Mouse (Mus musculus) MEL-GATA-1-ER (cell line): ENCODE measurements around the gene Apbb1.

ENCODE experiments used
- DNase-seq: peaks from one replicate; pipeline ENCODE4 v3.0.0-alpha.2; 2012; ENCODE audit warnings: low read depth; ENCODE audit errors: extremely low read depth

The Apbb1 gene

GRCm38 (mm10) chr7:105520201-105520600, 61.3 kb downstream of the Apbb1 start:
- DNase-seq, result no peak

DNA sequence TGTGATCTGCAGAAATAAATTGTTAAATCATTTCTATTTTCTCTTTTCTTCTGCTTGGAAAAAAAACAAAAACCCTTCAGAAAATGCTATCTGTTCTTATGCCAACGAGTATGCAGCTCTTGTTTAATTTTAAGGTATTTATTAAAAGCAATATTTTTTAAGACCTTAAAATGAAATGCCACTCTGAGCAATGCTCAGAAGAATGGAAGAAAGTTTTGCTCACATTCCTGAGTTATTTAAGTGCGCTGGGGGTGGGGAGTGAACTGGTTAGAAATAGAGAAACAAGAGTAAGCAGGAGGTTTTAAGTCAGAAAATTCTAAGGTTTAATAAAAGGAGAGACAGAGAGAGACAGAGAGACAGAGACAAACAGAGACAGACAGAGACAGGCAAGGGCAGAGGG, 61.7 kb downstream of the Apbb1 start:
- DNase-seq, result no peak

- DNase-seq, result no peak
These were observed 62.1 kb downstream of the Apbb1 start for GRCm38 (mm10) chr7:105519336-105519735.

GRCm38 (mm10) chr7:105516669-105517360, 64.6 kb downstream of the Apbb1 start:
- DNase-seq, result no peak

- no peak for DNase-seq
These were observed 66.3 kb downstream of the Apbb1 start for GRCm38 (mm10) chr7:105515178-105515577.

DNA sequence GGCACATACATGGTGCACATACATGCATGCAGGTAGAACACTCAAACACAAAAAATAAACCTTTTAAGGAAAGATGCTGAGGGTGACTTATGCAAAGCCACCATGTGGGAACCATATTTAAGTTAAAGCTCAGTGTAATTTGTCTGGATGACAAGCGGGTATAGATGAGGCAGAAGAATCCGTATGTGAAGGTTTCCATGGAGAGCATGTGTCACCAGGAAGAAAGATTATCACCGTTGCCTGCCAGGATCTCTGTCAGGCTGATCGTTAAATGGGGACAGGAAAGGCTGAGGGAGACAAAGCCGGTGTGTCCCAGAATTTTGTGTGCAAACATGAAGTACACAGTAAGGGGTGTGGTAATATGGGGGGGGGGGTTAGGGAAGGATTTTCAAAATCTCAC, 66.9 kb downstream of the Apbb1 start:
- DNase-seq, result no peak

DNA sequence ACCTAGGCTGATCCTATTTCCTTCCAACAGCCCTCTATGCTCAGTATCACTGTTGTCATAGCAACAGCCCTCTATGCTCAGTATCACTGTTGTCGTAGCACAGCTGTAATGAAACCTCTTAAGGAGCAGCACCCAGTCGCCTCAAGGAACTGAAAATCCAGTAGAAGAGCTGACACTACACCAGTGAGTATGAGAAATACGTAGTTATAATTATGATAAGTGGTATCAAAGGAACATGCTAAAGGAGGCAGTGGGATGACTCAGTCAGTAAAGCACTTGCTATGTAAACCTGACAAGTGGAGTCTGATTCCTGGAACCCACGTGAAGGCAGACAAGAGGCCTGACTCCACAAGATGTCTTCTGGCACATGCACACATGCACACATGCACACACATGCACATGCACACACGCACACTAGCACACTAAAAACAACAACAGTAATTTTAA, 67.6 kb downstream of the Apbb1 start:
- no peak for DNase-seq

- no peak for DNase-seq
These were observed 71.3 kb downstream of the Apbb1 start for GRCm38 (mm10) chr7:105510143-105510542.
